Mouse (Mus musculus): ENCODE data around the gene Golga1.

The Golga1 gene

GRCm38 (mm10) chr2:38973223-38973622 is 92.1 kb downstream of the Golga1 start:
- no peak for DNase-seq

DNA sequence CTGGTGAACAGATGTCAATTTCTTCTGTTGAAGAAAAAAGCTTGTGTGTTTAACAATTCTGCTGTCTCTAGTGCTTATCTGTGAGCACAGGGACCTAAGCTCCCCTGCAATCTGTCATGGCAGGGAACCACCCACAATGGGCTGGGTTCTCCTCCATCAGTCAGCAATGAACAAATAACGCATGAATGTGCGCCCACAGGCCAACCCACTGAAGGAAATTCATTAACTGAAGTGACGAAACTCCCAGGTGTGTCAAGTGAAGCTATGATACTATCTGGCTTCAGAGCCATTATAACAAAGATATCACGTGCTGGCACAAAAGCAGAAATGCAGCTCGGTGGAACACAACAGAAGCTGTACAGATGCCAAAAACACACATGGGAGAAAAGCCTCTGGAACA is 95.3 kb downstream of the Golga1 start:
- no peak for DNase-seq

- no peak for DNase-seq
Measured at GRCm38 (mm10) chr2:38969650-38970049, 95.7 kb downstream of the Golga1 start.

All from kidney, adult 9 months (tissue).